In genomic region chr8:121619401-121619995, GRCm38 (mm10) we compare ENCODE assay signal across 7 mouse cellular contexts. TPM values are rescaled to one million over a fixed set of nuclear protein-coding genes. Genes with fewer than 3 reads are reported as not detected.
DNase-seq lines count a peak whose midpoint lies in the region; ATAC-seq and TF ChIP-seq lines count a peak whose summit lies in the region.

No protein-coding gene starts in this region.

- WGBS in limb, embryonic 14.5 days = 71% methylated on average over 7 of the region's 7 CpGs
- WGBS in neural tube, embryonic 14.5 days = 54% methylated on average over 7 of the region's 7 CpGs

- no peaks in the 10 kb centered on the region for H3K27me3 ChIP-seq in limb, embryonic 14.5 days (ENCODE audit: control insufficient read depth, insufficient read depth, low read length)
- no peaks in the 10 kb centered on the region for H3K27me3 ChIP-seq in neural tube, embryonic 14.5 days (ENCODE audit: control insufficient read depth, insufficient read depth, low read length)

- ATAC-seq in limb, embryonic 14.5 days (ENCODE audit: low FRiP score, low read depth) = no peak
- ATAC-seq in neural tube, embryonic 14.5 days (ENCODE audit: low read depth) = peak; percentile 41; the same call in 1 of the 2 replicates

- no peak overlapping the region for H3K4me3 ChIP-seq in limb, embryonic 14.5 days (replicated peaks; ENCODE audit: low read length)
- no peak overlapping the region for H3K4me3 ChIP-seq in neural tube, embryonic 14.5 days (ENCODE audit: low read depth, low read length)

- H3K9me3 ChIP-seq in limb, embryonic 14.5 days (ENCODE audit: control insufficient read depth, low read length) = no peaks in the 10 kb centered on the region
- H3K9me3 ChIP-seq in neural tube, embryonic 14.5 days (ENCODE audit: control insufficient read depth, low read length) = no peaks in the 10 kb centered on the region

- H3K36me3 ChIP-seq in limb, embryonic 14.5 days (ENCODE audit: control insufficient read depth, insufficient read depth, low read length) = peaks cover 28% of the 10 kb centered on the region
- 0 out of 2 replicates have a peak, but pooled peaks cover 5% of the 10 kb centered on the region for H3K36me3 ChIP-seq in neural tube, embryonic 14.5 days (ENCODE audit: control insufficient read depth, insufficient read depth, low read length)

- no peaks in the 10 kb centered on the region for H3K4me1 ChIP-seq in limb, embryonic 14.5 days (ENCODE audit: control insufficient read depth, insufficient read depth, low read length)
- H3K4me1 ChIP-seq in neural tube, embryonic 14.5 days (ENCODE audit: control insufficient read depth, insufficient read depth, low read length) = peaks cover 18% of the 10 kb centered on the region

- intact Hi-C loops in heart, postnatal 36 days (cut with DNase I) = no loop called here

- no peak overlapping the region for H3K9ac ChIP-seq in limb, embryonic 14.5 days (ENCODE audit: low read depth, low read length, severe bottlenecking)
- no peak overlapping the region for H3K9ac ChIP-seq in neural tube, embryonic 14.5 days (replicated peaks; ENCODE audit: low read depth, low read length)

- no peak for TF ChIP-seq POLR2A in limb, embryonic 14.5 days (IDR thresholded peaks at IDR 0.05; ENCODE audit: borderline replicate concordance, extremely low read depth, insufficient read depth, insufficient read length)

- no peak overlapping the region for H3K4me2 ChIP-seq in limb, embryonic 14.5 days (replicated peaks; ENCODE audit: low read depth, low read length, severe bottlenecking)
- H3K4me2 ChIP-seq in neural tube, embryonic 14.5 days (ENCODE audit: low read depth, low read length) = no peak overlapping the region

- DNase-seq in Muller cell, postnatal 12 days (ENCODE audit: inconsistent ontology term) = peak; percentile 64
- peak; percentile 77 for DNase-seq in adrenal gland, postnatal 14 days
- DNase-seq in heart, postnatal 36 days = peak; percentile 72 to 76
- peak; percentile 18 for DNase-seq in limb, embryonic 14.5 days (ENCODE audit: low spot score)
- DNase-seq in yolk sac, embryonic 10.5 days (ENCODE audit: low spot score) = no peak
- DNase-seq in cerebellum, adult 9-11 months = no peak

- no peak overlapping the region for H3K27ac ChIP-seq in limb, embryonic 14.5 days (replicated peaks; ENCODE audit: low read depth, low read length)
- H3K27ac ChIP-seq in neural tube, embryonic 14.5 days (ENCODE audit: low read depth, low read length) = no peak overlapping the region

RNA-seq across cellular contexts. Expression of gene Map1lc3b, which starts 29.3 kb away (rescaled TPM):
- total RNA-seq in adrenal gland, postnatal 14 days (2021) = 137 and 170 TPM in 2 replicates
- 100 to 1,000 TPM; 266 to 268 TPM for total RNA-seq in heart, postnatal 36 days (2021)
- polyA plus RNA-seq in limb, embryonic 14.5 days (2012; rRNA removed) = 49.6 and 59.5 TPM in 2 replicates
- polyA plus RNA-seq in limb, embryonic 14.5 days (2014; fragmentation: Nextera tagmentation; extraction: Ambion mirVana) = 226 and 238 TPM in 2 replicates
- 427 and 428 TPM in 2 replicates for polyA plus RNA-seq in neural tube, embryonic 14.5 days (2014; fragmentation: Nextera tagmentation; extraction: Ambion mirVana)

RNA-seq across cellular contexts. Expression of gene Zcchc14, which starts 33.2 kb away (rescaled TPM):
- 41.0 and 46.2 TPM in 2 replicates for total RNA-seq in adrenal gland, postnatal 14 days (2021)
- total RNA-seq in heart, postnatal 36 days (2021) = 10 to 100 TPM; 25.3 to 33.1 TPM
- 37.9 and 47.7 TPM in 2 replicates for polyA plus RNA-seq in limb, embryonic 14.5 days (2012; rRNA removed)
- 22.4 and 24.1 TPM in 2 replicates for polyA plus RNA-seq in limb, embryonic 14.5 days (2014; fragmentation: Nextera tagmentation; extraction: Ambion mirVana)
- polyA plus RNA-seq in neural tube, embryonic 14.5 days (2014; fragmentation: Nextera tagmentation; extraction: Ambion mirVana) = 36.2 and 40.2 TPM in 2 replicates

RNA-seq across cellular contexts. Expression of gene Fbxo31, which starts 40.9 kb away (rescaled TPM):
- 37.2 and 66.1 TPM in 2 replicates for total RNA-seq in adrenal gland, postnatal 14 days (2021)
- total RNA-seq in heart, postnatal 36 days (2021) = 100 to 1,000 TPM; 122 to 133 TPM
- polyA plus RNA-seq in limb, embryonic 14.5 days (2012; rRNA removed) = 21.5 and 28.5 TPM in 2 replicates
- polyA plus RNA-seq in limb, embryonic 14.5 days (2014; fragmentation: Nextera tagmentation; extraction: Ambion mirVana) = 19.1 and 21.0 TPM in 2 replicates
- 33.9 and 39.6 TPM in 2 replicates for polyA plus RNA-seq in neural tube, embryonic 14.5 days (2014; fragmentation: Nextera tagmentation; extraction: Ambion mirVana)

Comparison
In these comparisons a context has a peak if more than half of its experiments do, and no peak if none do; other contexts are left out.
1. DNase-seq: peak in Muller cell, postnatal 12 days (single experiment), adrenal gland, postnatal 14 days (single experiment), heart, postnatal 36 days (2 of 2) and limb, embryonic 14.5 days (single experiment); none in yolk sac, embryonic 10.5 days (single experiment) and cerebellum, adult 9-11 months (single experiment).